Mouse (Mus musculus): ENCODE measurements around the gene Large1.
"Not testable (repeated sequence)": the region's sequence is repeated elsewhere in the genome, so short reads cannot be mapped to it uniquely, and the experiment has no call there.

The Large1 gene

GRCm38 (mm10) chr8:73295531-73295930 is 57.8 kb downstream of the Large1 start:
- no peak for DNase-seq (ENCODE audit: low read depth, low spot score)

DNA sequence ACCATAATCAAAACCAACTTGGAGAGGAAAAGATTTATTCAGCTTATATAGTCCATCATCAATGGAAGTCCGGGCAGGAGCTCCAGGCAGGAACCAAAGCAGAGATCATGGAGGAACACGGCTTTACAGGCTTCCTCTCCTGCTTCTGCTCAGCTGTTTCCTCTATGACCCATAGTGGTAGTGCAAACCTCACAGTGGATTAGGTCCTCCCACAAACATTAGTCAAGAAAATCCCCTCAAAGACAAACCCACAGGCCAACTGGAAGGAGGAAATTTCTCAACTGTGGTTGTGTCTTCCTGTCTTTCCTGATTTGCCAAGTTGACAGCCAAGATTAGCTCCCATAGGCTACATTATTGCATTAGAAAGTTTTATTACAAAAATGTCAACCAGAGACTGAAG is 59.7 kb downstream of the Large1 start:
- no peak for DNase-seq (ENCODE audit: low read depth, low spot score)

- no peak for DNase-seq (ENCODE audit: low read depth, low spot score)
Observed at GRCm38 (mm10) chr8:73291630-73292029, 61.7 kb downstream of the Large1 start.

- DNase-seq (ENCODE audit: low read depth, low spot score): no peak
Observed at GRCm38 (mm10) chr8:73290636-73291035, 62.7 kb downstream of the Large1 start.

GRCm38 (mm10) chr8:73289831-73290230 is 63.5 kb downstream of the Large1 start:
- no peak for DNase-seq (ENCODE audit: low read depth, low spot score)

DNA sequence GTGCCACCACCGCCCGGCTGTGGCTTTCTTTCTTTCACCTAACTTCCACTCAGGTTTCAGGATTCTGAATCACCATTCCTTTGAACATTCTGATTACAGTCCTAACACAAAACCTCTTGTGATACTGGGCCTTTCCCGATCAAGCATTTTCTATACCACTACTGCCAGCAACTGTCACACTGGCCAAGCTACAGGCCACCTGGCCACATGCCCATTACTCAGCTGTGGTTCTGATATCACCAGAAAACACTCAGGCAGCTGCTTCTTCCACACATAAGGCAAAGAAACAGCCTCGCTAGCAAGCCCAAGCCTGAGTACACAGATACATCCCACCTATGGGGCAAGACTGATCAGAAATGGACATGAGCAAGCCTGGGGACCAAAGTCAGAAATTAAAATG is 71.3 kb downstream of the Large1 start:
- no peak for DNase-seq (ENCODE audit: low read depth, low spot score)

DNA sequence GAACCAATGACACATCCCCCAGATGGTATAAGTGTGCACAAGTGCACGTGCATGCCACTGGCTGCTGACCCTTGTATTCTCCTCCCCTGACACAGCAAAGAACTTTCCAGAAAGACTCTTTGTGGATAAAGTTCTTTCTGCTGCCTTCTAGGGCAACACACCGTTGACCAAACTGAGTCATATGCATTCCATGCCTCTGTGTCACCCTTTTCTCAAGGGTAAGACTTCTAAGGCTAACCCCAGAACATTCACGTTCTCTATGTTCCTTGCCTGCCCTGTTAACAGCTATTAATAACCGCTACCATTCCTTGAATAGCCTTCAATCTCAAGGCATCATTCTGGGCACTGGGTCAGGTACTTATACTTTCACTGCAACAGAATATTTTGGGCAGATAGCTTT is 77.3 kb downstream of the Large1 start:
- no peak for DNase-seq (ENCODE audit: low read depth, low spot score)

GRCm38 (mm10) chr8:73275445-73275844 is 77.9 kb downstream of the Large1 start:
- DNase-seq (ENCODE audit: low read depth, low spot score): not testable (repeated sequence)

DNA sequence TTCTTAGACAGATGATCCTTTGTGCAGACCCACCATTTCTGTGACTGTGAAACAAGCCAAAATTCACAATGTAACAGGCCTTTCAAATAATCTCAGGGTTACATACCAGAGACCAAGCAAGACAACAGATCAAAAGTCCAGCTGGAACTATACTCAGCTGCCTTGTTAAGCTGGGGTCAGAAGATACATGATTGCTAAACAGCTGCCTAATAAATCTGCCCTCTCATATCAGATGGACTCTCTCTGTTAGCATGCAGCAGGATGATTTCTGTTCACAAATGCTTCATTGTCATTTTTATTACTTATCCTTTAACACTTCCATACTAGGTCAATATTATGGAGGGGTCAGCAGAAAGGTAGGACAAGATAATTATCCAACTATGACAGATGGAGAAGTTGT is 80.2 kb downstream of the Large1 start:
- no peak for DNase-seq (ENCODE audit: low read depth, low spot score)

GRCm38 (mm10) chr8:73270991-73271390 is 82.3 kb downstream of the Large1 start:
- no peak for DNase-seq (ENCODE audit: low read depth, low spot score)

DNA sequence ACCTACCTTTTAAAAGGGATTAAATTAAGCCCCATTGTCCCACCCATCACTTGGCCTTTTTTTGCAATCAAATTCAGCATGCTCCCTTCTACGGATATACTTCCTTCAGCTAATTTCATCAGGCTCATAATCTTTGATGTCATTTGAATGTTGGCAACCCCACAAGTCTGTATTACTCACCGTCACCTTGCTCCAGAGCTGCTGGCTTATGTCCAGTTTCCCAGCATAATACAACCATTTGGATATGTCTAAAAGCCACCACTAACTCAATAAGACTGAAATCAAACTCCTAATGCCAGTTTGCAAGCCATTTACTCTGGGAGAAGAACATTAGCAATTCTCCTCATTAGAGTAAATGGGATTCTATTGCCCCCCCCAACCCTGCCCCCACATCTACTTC is 95.4 kb downstream of the Large1 start:
- no peak for DNase-seq (ENCODE audit: low read depth, low spot score)

GRCm38 (mm10) chr8:73244186-73244585 is 109.2 kb downstream of the Large1 start:
- DNase-seq (ENCODE audit: low read depth, low spot score): no peak

DNA sequence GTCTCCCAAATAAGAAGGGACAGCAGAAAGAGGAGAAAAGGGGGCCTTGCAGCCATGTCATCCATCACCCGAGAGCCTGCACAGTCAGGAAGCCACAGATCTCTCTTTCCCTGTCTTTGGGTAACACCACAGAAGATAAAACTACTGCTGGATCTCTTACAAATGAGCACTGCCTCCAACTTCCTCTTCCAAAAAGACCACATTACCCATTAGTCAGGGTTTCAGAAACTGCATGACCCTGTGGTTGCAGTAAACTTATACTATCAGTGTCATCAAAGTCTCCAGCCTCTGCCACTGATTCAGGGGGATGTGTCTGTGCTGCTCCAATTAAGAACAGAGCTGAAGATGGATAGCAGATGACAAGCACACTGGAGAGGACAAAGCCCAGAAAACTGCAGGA is 111.3 kb downstream of the Large1 start:
- DNase-seq (ENCODE audit: low read depth, low spot score): no peak

DNA sequence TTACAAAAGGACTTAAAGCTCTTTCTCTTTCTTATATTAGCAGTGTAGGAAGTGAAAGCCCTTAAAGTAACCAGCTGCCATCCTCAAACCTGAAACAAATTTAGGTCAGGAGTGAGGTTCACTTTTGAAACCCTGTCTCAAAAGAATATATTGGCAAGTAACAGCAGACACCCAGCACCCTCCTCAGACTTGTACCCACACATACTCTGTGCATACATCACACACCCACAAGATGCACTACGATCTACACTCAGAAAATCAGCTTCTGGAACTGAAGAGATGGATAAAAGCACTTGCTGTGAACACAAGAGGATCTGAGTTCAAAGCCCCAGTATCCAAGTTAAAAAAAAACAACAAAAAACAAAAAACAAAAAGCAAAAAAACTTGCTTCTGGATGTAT is 119.1 kb downstream of the Large1 start:
- no peak for DNase-seq (ENCODE audit: low read depth, low spot score)

- DNase-seq (ENCODE audit: low read depth, low spot score): no peak
Observed at GRCm38 (mm10) chr8:73233358-73234041, 119.8 kb downstream of the Large1 start.

DNA sequence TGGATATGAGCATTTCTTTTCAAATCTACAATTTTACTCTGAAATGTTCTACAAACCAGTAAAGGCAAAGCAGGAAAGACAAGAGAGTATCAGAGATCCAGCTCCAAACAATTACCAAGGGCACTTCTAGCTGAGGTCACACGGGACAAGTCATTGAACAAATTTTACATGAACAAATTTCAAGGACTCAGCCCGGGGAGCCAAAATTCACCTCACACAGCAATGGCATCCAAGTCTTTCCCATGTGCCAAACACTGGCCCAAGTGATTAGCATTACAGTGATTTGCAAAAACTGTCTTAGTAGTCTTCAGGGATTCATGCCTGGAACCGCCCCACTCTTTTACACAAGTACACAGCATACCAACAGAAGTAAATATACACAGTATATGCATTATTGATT is 126.5 kb downstream of the Large1 start:
- DNase-seq (ENCODE audit: low read depth, low spot score): no peak

DNA sequence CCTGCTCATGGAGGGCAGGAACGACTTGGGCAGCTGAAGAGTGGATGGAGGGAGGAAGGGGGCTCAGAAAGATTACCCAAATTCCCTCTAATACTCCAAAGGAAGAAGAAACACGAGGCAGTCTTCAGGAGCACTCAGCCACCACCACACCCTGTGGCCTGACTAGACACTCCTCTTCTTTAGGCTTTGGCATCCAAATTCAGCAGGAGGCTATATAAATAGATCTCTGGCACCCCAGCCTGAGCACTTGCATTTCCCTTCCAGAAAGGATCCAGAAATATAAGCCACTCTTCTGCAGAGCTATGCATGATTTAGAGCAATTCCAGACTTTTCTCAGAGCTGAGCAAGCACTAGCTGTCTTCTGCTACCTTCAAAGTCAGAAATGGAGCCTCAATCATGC is 127.7 kb downstream of the Large1 start:
- DNase-seq (ENCODE audit: low read depth, low spot score): no peak

- DNase-seq (ENCODE audit: low read depth, low spot score): no peak
Observed at GRCm38 (mm10) chr8:73219178-73219811, 134.0 kb downstream of the Large1 start.

GRCm38 (mm10) chr8:73206831-73207230 is 146.5 kb downstream of the Large1 start:
- DNase-seq (ENCODE audit: low read depth, low spot score): no peak

- DNase-seq (ENCODE audit: low read depth, low spot score): no peak
Observed at GRCm38 (mm10) chr8:73201854-73202253, 151.5 kb downstream of the Large1 start.

DNA sequence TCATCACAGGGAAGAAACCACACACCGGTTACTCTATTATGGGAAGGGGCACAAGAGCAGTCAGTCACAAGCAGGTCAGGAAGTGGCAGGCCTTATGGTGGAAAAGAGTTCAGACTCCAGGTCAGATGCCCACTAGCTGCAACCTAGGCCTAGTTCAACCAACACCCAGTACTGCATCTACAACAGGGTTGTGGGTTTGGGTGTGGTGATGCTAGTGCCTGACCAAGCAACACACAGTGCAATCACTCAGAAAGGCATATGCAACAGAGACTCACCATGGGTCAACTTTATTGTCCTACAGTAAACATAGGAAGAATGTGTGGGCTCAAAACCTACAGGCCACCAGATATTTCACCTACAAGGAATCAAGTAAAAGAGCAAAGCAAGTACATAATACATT is 155.6 kb downstream of the Large1 start:
- no peak for DNase-seq (ENCODE audit: low read depth, low spot score)

DNA sequence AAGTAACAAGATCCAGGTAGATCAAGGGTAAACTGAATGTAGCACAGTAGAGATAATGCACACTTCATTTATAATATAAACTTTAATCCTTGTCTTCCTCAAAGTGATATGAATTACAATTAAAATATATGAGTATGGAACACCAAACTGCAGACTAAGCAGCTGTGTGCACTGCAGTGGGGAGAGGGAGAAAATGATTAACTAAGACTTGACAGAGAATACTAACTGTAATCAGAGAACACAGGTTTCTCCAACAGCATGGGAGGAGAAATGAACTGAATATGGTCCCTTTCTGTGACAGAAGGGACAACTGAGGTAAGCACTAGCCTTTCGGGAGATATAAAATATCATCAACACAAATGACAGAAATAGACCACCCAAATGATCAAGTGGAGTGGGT is 164.7 kb downstream of the Large1 start:
- no peak for DNase-seq (ENCODE audit: low read depth, low spot score)

- DNase-seq (ENCODE audit: low read depth, low spot score): no peak
Observed at GRCm38 (mm10) chr8:73187381-73187780, 166.0 kb downstream of the Large1 start.

DNA sequence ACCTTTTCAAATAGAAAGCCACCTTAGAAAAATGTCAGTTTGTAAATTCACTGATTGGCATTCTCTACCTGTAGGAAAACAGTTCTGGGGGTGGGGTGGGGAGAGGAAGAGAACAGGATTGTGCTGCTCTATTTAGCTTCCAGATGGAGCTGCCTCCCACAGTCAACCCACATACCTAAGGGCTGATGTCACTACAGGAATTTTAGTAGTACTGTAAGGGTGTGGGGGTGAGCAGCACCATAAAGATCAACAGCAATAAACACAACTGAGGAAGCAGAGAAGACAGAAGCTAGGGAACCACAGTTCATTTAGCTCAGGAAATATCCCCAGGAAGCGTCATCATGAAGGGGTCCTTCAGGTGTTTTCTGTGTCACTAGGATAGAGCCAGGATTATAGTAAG is 174.9 kb downstream of the Large1 start:
- DNase-seq (ENCODE audit: low read depth, low spot score): no peak
